Mouse (Mus musculus): ENCODE data around the gene Rbfox1. TPM values are rescaled to one million over a fixed set of nuclear protein-coding genes. Genes with fewer than 3 reads are reported as not detected.

The Rbfox1 gene
- polyA plus RNA-seq, 1 experiment from 2014 or later, result 3.3 TPM

DNA sequence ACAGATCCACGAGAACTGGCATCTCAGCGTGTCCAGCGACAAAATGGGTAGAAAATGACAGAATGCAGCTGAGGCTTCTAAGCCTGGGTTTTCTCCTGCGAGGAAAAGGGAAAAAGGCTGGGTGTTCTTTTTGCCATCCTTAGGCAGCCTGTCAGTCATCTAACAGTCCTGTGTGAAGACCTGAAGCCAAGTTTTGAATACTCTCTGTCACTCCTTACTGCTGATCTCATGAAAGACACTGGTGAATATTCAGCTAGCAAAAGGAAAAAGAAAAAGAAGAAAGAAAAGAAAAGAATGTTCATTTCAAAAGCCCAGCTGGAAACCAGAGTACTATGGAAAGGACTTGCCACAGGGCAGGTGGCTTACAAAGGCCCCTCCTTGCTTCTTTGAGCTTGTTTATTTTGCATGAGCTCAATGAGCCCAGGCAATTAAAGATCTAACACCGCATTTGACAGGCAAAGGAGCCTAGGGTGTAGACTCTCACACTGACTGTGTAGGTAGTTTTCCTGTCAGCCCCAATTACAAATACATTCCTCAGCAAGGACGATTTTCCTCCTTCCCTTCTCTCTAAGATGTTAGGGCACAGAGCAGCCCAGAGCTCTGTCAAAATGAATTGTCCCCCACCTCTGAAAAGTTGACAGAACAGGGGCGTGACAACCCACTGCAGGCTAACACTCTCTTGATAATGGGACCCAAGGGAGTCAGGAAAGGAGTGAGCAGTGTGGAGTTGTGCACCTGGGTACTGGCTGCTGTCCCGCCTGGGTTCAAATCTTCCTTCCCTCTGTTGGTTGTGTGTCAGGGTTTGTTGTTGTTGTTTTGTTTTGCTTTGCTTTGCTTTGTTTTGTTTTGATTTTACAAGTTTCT, 1079.8 kb downstream of the Rbfox1 start:
- H3K9ac ChIP-seq (ENCODE audit: low read depth, low read length), result no peak overlapping the region
- H3K27me3 ChIP-seq (ENCODE audit: insufficient read depth, low read length), result no peaks in the 10 kb centered on the region
- WGBS, result 14% methylated on average over 8 of the region's 8 CpGs
- no peaks in the 10 kb centered on the region for H3K9me3 ChIP-seq (replicated peaks; ENCODE audit: low read length)
- no peak overlapping the region for H3K27ac ChIP-seq
- H3K36me3 ChIP-seq (ENCODE audit: insufficient read depth, low read length), result no peaks in the 10 kb centered on the region
- ATAC-seq (replicated peaks; ENCODE audit: low FRiP score, low read depth) (no peak), DNase-seq (ENCODE audit: low spot score) (no peak)
- no peak overlapping the region for H3K4me2 ChIP-seq (ENCODE audit: low read length)
- TF ChIP-seq CTCF (IDR thresholded peaks at IDR 0.05; ENCODE audit: low read depth), result no peak
- H3K4me3 ChIP-seq (replicated peaks; ENCODE audit: low read depth, low read length), result no peak overlapping the region
- H3K4me1 ChIP-seq (replicated peaks; ENCODE audit: insufficient read depth, low read length), result no peaks in the 10 kb centered on the region

DNA sequence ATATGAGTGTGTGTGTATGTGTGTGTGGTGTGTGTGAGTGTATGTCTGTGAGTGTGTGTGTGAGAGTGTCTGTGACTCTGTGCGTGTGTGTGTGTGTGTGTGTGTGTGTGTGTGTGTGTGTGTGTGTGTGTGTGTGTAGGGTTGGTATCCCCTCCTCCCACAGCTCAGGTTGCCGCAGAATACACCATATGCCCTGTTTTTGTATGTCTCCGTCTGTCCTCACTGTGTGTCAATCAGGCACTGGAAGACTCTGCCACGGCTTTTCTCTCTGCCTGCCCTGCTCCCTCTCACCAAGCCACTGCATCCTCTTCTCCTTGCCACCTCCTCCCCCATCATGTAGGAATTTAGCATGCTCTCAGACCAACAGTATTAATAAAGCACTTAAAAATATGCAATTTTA, 1084.8 kb downstream of the Rbfox1 start:
- Histone ChIP-seq H3K9me3 (replicated peaks; ENCODE audit: low read length) (no peaks in the 10 kb centered on the region), H3K36me3 (ENCODE audit: insufficient read depth, low read length) (no peaks in the 10 kb centered on the region), H3K27ac (no peak overlapping the region), H3K9ac (ENCODE audit: low read depth, low read length) (no peak overlapping the region), H3K4me1 (replicated peaks; ENCODE audit: insufficient read depth, low read length) (no peaks in the 10 kb centered on the region), H3K27me3 (ENCODE audit: insufficient read depth, low read length) (no peaks in the 10 kb centered on the region), H3K4me2 (ENCODE audit: low read length) (no peak overlapping the region), H3K4me3 (replicated peaks; ENCODE audit: low read depth, low read length) (no peak overlapping the region)
- 69% methylated on average over 4 of the region's 4 CpGs for WGBS
- no peak for DNase-seq (ENCODE audit: low spot score)
- TF ChIP-seq CTCF (IDR thresholded peaks at IDR 0.05; ENCODE audit: low read depth), result no peak
- ATAC-seq (replicated peaks; ENCODE audit: low FRiP score, low read depth), result no peak

DNA sequence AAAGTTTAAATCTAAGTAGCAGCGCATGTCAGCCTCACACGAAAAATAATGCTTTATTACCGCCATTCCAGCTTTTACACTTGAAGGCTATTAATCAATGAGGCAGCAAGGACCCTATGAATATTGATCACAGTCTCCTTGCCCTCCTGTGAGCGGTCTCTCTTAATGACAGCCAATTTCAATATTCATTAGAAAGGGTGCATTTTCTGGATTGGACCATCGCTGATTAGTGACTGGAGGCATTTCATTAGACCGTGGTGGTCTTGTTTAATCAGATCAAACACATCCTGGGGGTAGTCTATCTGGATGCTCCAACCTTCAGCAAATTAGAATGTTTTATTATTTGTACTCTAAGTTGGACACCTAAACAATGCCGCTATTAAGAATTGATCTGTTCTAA, 1091.2 kb downstream of the Rbfox1 start:
- Histone ChIP-seq H3K4me2 (ENCODE audit: low read length) (no peak overlapping the region), H3K9me3 (replicated peaks; ENCODE audit: low read length) (no peaks in the 10 kb centered on the region), H3K9ac (ENCODE audit: low read depth, low read length) (no peak overlapping the region), H3K4me1 (replicated peaks; ENCODE audit: insufficient read depth, low read length) (no peaks in the 10 kb centered on the region), H3K27me3 (ENCODE audit: insufficient read depth, low read length) (no peaks in the 10 kb centered on the region), H3K27ac (no peak overlapping the region), H3K36me3 (ENCODE audit: insufficient read depth, low read length) (no peaks in the 10 kb centered on the region), H3K4me3 (replicated peaks; ENCODE audit: low read depth, low read length) (no peak overlapping the region)
- WGBS, result 77% methylated on average over 7 of the region's 7 CpGs
- TF ChIP-seq CTCF (IDR thresholded peaks at IDR 0.05; ENCODE audit: low read depth), result no peak
- DNase-seq (ENCODE audit: low spot score), result no peak
- ATAC-seq (replicated peaks; ENCODE audit: low FRiP score, low read depth), result no peak

DNA sequence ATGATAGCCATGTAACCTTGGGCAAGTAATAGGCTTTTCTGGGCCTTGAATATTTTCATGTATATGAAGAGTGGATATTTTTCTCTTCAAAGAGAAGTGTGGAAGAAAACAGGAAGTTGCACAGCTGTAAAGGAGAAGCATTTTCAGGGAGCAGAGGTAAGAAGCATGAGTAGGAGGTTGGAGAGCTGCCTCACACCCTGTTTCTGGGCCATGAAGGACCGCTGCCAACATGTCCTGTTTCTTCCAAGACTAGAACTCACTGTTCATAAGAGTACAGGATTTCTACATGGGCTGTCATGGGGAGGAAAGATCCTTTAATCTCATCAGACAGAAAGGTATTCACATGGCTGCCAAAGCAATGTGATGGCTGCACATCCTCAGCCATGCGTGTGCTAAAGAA, 1098.8 kb downstream of the Rbfox1 start:
- 91% methylated on average over 2 of the region's 2 CpGs for WGBS
- no peak for ATAC-seq (replicated peaks; ENCODE audit: low FRiP score, low read depth)
- Histone ChIP-seq H3K4me3 (replicated peaks; ENCODE audit: low read depth, low read length) (no peak overlapping the region), H3K4me1 (replicated peaks; ENCODE audit: insufficient read depth, low read length) (no peaks in the 10 kb centered on the region), H3K4me2 (ENCODE audit: low read length) (no peak overlapping the region), H3K9me3 (replicated peaks; ENCODE audit: low read length) (no peaks in the 10 kb centered on the region), H3K27me3 (ENCODE audit: insufficient read depth, low read length) (no peaks in the 10 kb centered on the region), H3K27ac (no peak overlapping the region), H3K9ac (ENCODE audit: low read depth, low read length) (no peak overlapping the region), H3K36me3 (ENCODE audit: insufficient read depth, low read length) (no peaks in the 10 kb centered on the region)
- TF ChIP-seq CTCF (IDR thresholded peaks at IDR 0.05; ENCODE audit: low read depth), result no peak
- DNase-seq (ENCODE audit: low spot score), result no peak

DNA sequence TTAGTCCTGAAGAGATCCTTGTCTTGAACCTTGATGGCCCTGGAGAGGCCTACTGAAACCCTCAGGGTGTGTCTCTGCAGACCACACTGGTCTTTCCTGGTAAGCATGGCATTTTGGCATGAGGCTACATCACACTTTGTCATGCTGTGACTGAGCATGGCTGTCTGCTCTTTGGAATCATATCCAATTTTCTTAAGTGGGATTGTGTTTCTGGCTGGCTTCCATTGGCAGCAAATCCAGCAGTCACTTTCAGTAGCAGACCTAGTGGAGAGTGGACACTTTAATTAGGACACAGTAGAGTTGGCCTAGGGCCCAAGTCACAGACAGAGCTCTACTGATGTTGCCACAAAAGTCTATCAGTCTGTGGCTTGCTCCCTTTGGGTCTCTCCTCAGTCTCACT, 1100.9 kb downstream of the Rbfox1 start:
- ATAC-seq (replicated peaks; ENCODE audit: low FRiP score, low read depth), result no peak
- no peak for TF ChIP-seq CTCF (IDR thresholded peaks at IDR 0.05; ENCODE audit: low read depth)

DNA sequence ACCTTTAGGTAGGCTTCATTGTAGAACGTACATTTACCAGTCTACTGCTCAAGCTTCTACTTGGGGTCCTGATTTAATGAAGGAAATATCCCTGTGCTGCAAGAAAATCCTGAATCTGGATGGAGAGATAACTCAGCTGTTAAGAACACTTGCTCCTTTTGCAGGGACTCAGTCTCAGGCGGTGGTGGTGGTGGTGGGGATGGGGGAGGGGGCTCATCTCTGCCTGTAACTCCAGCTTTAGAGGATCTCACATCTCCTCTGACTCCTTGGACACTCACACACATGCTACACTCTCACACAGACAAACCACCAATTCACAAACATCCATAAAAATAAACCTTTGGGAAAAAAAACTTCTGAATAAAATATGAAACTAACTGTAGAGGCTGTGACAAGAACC, 1101.3 kb downstream of the Rbfox1 start:
- H3K9ac ChIP-seq (ENCODE audit: low read depth, low read length), result no peak overlapping the region
- no peak for TF ChIP-seq CTCF (IDR thresholded peaks at IDR 0.05; ENCODE audit: low read depth)
- H3K4me3 ChIP-seq (replicated peaks; ENCODE audit: low read depth, low read length), result no peak overlapping the region
- no peaks in the 10 kb centered on the region for H3K9me3 ChIP-seq (replicated peaks; ENCODE audit: low read length)
- ATAC-seq (replicated peaks; ENCODE audit: low FRiP score, low read depth), result no peak
- no peaks in the 10 kb centered on the region for H3K36me3 ChIP-seq (ENCODE audit: insufficient read depth, low read length)
- no peaks in the 10 kb centered on the region for H3K27me3 ChIP-seq (ENCODE audit: insufficient read depth, low read length)
- no peak overlapping the region for H3K27ac ChIP-seq
- DNase-seq (ENCODE audit: low spot score), result no peak
- 50% methylated on average over 2 of the region's 2 CpGs for WGBS
- H3K4me1 ChIP-seq (replicated peaks; ENCODE audit: insufficient read depth, low read length), result no peaks in the 10 kb centered on the region
- no peak overlapping the region for H3K4me2 ChIP-seq (ENCODE audit: low read length)

More for the DNA sequence above, 1100.9 kb downstream of the Rbfox1 start:
- Histone ChIP-seq H3K4me2 (ENCODE audit: low read length) (no peak overlapping the region), H3K27me3 (ENCODE audit: insufficient read depth, low read length) (no peaks in the 10 kb centered on the region), H3K9me3 (replicated peaks; ENCODE audit: low read length) (no peaks in the 10 kb centered on the region), H3K27ac (no peak overlapping the region), H3K4me1 (replicated peaks; ENCODE audit: insufficient read depth, low read length) (no peaks in the 10 kb centered on the region), H3K9ac (ENCODE audit: low read depth, low read length) (no peak overlapping the region), H3K4me3 (replicated peaks; ENCODE audit: low read depth, low read length) (no peak overlapping the region), H3K36me3 (ENCODE audit: insufficient read depth, low read length) (no peaks in the 10 kb centered on the region)
- DNase-seq (ENCODE audit: low spot score), result peak; percentile 68

All from kidney, postnatal 0 days (tissue).